Mouse (Mus musculus): ENCODE measurements at regions not wholly inside any gene's neighbourhood (a gene's known extent, or its start where the extent isn't known, plus 50 kb on each side); places are given as distances from the start of the nearest gene placed in this dataset.

- Histone ChIP-seq H3K9me3 (ENCODE audit: control insufficient read depth, low read length) (no peaks in the 10 kb centered on the region), H3K4me3 (ENCODE audit: low read depth, low read length) (no peak overlapping the region), H3K27ac (ENCODE audit: low read depth, low read length) (no peak overlapping the region), H3K9ac (replicated peaks; ENCODE audit: low read depth, low read length) (no peak overlapping the region), H3K4me1 (ENCODE audit: control insufficient read depth, insufficient read depth, low read length) (no peaks in the 10 kb centered on the region), H3K27me3 (ENCODE audit: control insufficient read depth, insufficient read depth, low read length) (no peaks in the 10 kb centered on the region), H3K4me2 (ENCODE audit: low read depth, low read length) (no peak overlapping the region), H3K36me3 (ENCODE audit: control insufficient read depth, insufficient read depth, low read length) (no peaks in the 10 kb centered on the region)
- WGBS, result 80% methylated on average over 4 of the region's 4 CpGs
- ATAC-seq (ENCODE audit: low read depth), result no peak
These were observed 382.7 kb upstream of the Npvf start for GRCm38 (mm10) chr6:51036956-51037355.

- Histone ChIP-seq H3K9ac (replicated peaks; ENCODE audit: low read depth, low read length) (no peak overlapping the region), H3K4me3 (ENCODE audit: low read depth, low read length) (no peak overlapping the region), H3K36me3 (ENCODE audit: control insufficient read depth, insufficient read depth, low read length) (no peaks in the 10 kb centered on the region), H3K27ac (ENCODE audit: low read depth, low read length) (no peak overlapping the region), H3K9me3 (ENCODE audit: control insufficient read depth, low read length) (no peaks in the 10 kb centered on the region), H3K4me2 (ENCODE audit: low read depth, low read length) (no peak overlapping the region), H3K27me3 (ENCODE audit: control insufficient read depth, insufficient read depth, low read length) (no peaks in the 10 kb centered on the region), H3K4me1 (ENCODE audit: control insufficient read depth, insufficient read depth, low read length) (no peaks in the 10 kb centered on the region)
- 69% methylated on average over 20 of the region's 20 CpGs for WGBS
- no peak for ATAC-seq (ENCODE audit: low read depth)
These were observed 385.4 kb upstream of the Npvf start for GRCm38 (mm10) chr6:51039486-51040180.

- Histone ChIP-seq H3K4me1 (ENCODE audit: control insufficient read depth, insufficient read depth, low read length) (no peaks in the 10 kb centered on the region), H3K4me2 (ENCODE audit: low read depth, low read length) (no peak overlapping the region), H3K27me3 (ENCODE audit: control insufficient read depth, insufficient read depth, low read length) (no peaks in the 10 kb centered on the region), H3K9me3 (ENCODE audit: control insufficient read depth, low read length) (no peaks in the 10 kb centered on the region), H3K9ac (replicated peaks; ENCODE audit: low read depth, low read length) (no peak overlapping the region), H3K27ac (ENCODE audit: low read depth, low read length) (no peak overlapping the region), H3K4me3 (ENCODE audit: low read depth, low read length) (no peak overlapping the region), H3K36me3 (ENCODE audit: control insufficient read depth, insufficient read depth, low read length) (no peaks in the 10 kb centered on the region)
- ATAC-seq (ENCODE audit: low read depth), result no peak
- 51% methylated on average over 7 of the region's 7 CpGs for WGBS
These were observed 388.5 kb upstream of the Nfe2l3 start for GRCm38 (mm10) chr6:51043970-51044369.

- 48% methylated on average over 14 of the region's 14 CpGs for WGBS
- Histone ChIP-seq H3K27me3 (ENCODE audit: control insufficient read depth, insufficient read depth, low read length) (no peaks in the 10 kb centered on the region), H3K4me1 (ENCODE audit: control insufficient read depth, insufficient read depth, low read length) (no peaks in the 10 kb centered on the region), H3K4me3 (ENCODE audit: low read depth, low read length) (no peak overlapping the region), H3K9me3 (ENCODE audit: control insufficient read depth, low read length) (no peaks in the 10 kb centered on the region), H3K9ac (replicated peaks; ENCODE audit: low read depth, low read length) (no peak overlapping the region), H3K36me3 (ENCODE audit: control insufficient read depth, insufficient read depth, low read length) (no peaks in the 10 kb centered on the region), H3K4me2 (ENCODE audit: low read depth, low read length) (no peak overlapping the region), H3K27ac (ENCODE audit: low read depth, low read length) (no peak overlapping the region)
- no peak for ATAC-seq (ENCODE audit: low read depth)
These were observed 387.6 kb upstream of the Nfe2l3 start for GRCm38 (mm10) chr6:51044873-51045272.

GRCm38 (mm10) chr6:51052451-51052921, 380.0 kb upstream of the Nfe2l3 start:
- Histone ChIP-seq H3K9me3 (ENCODE audit: control insufficient read depth, low read length) (no peaks in the 10 kb centered on the region), H3K27me3 (ENCODE audit: control insufficient read depth, insufficient read depth, low read length) (no peaks in the 10 kb centered on the region), H3K27ac (ENCODE audit: low read depth, low read length) (no peak overlapping the region), H3K36me3 (ENCODE audit: control insufficient read depth, insufficient read depth, low read length) (no peaks in the 10 kb centered on the region), H3K4me3 (ENCODE audit: low read depth, low read length) (no peak overlapping the region), H3K4me1 (ENCODE audit: control insufficient read depth, insufficient read depth, low read length) (0 out of 2 replicates have a peak, but pooled peaks cover 7% of the 10 kb centered on the region), H3K4me2 (ENCODE audit: low read depth, low read length) (no peak overlapping the region), H3K9ac (replicated peaks; ENCODE audit: low read depth, low read length) (no peak overlapping the region)
- WGBS, result 30% methylated on average over 5 of the region's 5 CpGs
- ATAC-seq (ENCODE audit: low read depth), result peak; percentile 51; the same call in 1 of the 2 replicates

- H3K4me1 ChIP-seq (ENCODE audit: control insufficient read depth, insufficient read depth, low read length), result peaks cover 7% of the 10 kb centered on the region; the same call in 1 of the 2 replicates
- peak; percentile 81 for ATAC-seq (ENCODE audit: low read depth)
These were observed 375.2 kb upstream of the Nfe2l3 start for GRCm38 (mm10) chr6:51057229-51057628.

GRCm38 (mm10) chr6:51059923-51060847, 372.3 kb upstream of the Nfe2l3 start:
- H3K36me3 ChIP-seq (ENCODE audit: control insufficient read depth, insufficient read depth, low read length), result no peaks in the 10 kb centered on the region
- no peak overlapping the region for H3K9ac ChIP-seq (replicated peaks; ENCODE audit: low read depth, low read length)
- no peak for ATAC-seq (ENCODE audit: low read depth)
- 73% methylated on average over 7 of the region's 7 CpGs for WGBS
- no peaks in the 10 kb centered on the region for H3K27me3 ChIP-seq (ENCODE audit: control insufficient read depth, insufficient read depth, low read length)
- no peak overlapping the region for H3K27ac ChIP-seq (ENCODE audit: low read depth, low read length)
- H3K4me3 ChIP-seq (ENCODE audit: low read depth, low read length), result no peak overlapping the region
- no peaks in the 10 kb centered on the region for H3K9me3 ChIP-seq (ENCODE audit: control insufficient read depth, low read length)
- H3K4me2 ChIP-seq (ENCODE audit: low read depth, low read length), result no peak overlapping the region
- H3K4me1 ChIP-seq (ENCODE audit: control insufficient read depth, insufficient read depth, low read length), result peaks cover 4% of the 10 kb centered on the region; the same call in 1 of the 2 replicates

More at GRCm38 (mm10) chr6:51057229-51057628, 375.2 kb upstream of the Nfe2l3 start:
- Histone ChIP-seq H3K4me3 (ENCODE audit: low read depth, low read length) (no peak overlapping the region), H3K27me3 (ENCODE audit: control insufficient read depth, insufficient read depth, low read length) (no peaks in the 10 kb centered on the region), H3K27ac (ENCODE audit: low read depth, low read length) (no peak overlapping the region; the same call in 1 of the 2 replicates), H3K9me3 (ENCODE audit: control insufficient read depth, low read length) (no peaks in the 10 kb centered on the region), H3K9ac (replicated peaks; ENCODE audit: low read depth, low read length) (no peak overlapping the region), H3K4me2 (ENCODE audit: low read depth, low read length) (no peak overlapping the region), H3K36me3 (ENCODE audit: control insufficient read depth, insufficient read depth, low read length) (no peaks in the 10 kb centered on the region)
- WGBS, result 15% methylated on average over 7 of the region's 7 CpGs

- ATAC-seq (ENCODE audit: low read depth), result no peak
- WGBS, result 47% methylated on average over 17 of the region's 17 CpGs
These were observed 371.5 kb upstream of the Nfe2l3 start for GRCm38 (mm10) chr6:51060848-51061535.

More at GRCm38 (mm10) chr6:51060848-51061535, 371.5 kb upstream of the Nfe2l3 start:
- Histone ChIP-seq H3K4me3 (ENCODE audit: low read depth, low read length) (no peak overlapping the region), H3K36me3 (ENCODE audit: control insufficient read depth, insufficient read depth, low read length) (no peaks in the 10 kb centered on the region), H3K27ac (ENCODE audit: low read depth, low read length) (no peak overlapping the region), H3K9me3 (ENCODE audit: control insufficient read depth, low read length) (no peaks in the 10 kb centered on the region), H3K27me3 (ENCODE audit: control insufficient read depth, insufficient read depth, low read length) (no peaks in the 10 kb centered on the region), H3K4me2 (ENCODE audit: low read depth, low read length) (no peak overlapping the region), H3K4me1 (ENCODE audit: control insufficient read depth, insufficient read depth, low read length) (peaks cover 4% of the 10 kb centered on the region; the same call in 1 of the 2 replicates), H3K9ac (replicated peaks; ENCODE audit: low read depth, low read length) (no peak overlapping the region)
